Mouse (Mus musculus): Measurements from ENCODE around the gene Cttnbp2nl. TPM values are rescaled to one million over a fixed set of nuclear protein-coding genes. Genes with fewer than 3 reads are reported as not detected.

Gene Cttnbp2nl
- total RNA-seq, 2 experiments from 2014 or later = 1.8 TPM; not detected in 1

DNA sequence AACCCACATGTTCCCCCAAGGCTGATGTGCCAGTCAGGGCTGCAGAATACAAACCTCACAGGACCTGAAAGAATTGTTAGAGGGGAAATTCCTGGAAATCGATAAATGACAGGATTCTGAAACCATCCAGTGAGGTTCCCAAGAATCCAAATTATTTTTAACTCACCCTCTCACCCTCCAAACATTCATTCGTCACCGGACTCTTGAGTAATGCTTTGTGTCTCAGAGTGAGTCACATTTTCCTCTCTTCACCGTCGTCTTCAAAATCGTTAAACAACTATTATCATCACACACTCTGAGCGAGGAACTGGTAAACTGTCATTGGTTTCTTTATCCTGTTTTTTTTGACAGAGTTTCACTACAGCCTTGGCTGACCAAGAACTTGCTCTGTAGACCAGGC is 7.0 kb upstream of the Cttnbp2nl start:
- ATAC-seq (replicated peaks; ENCODE audit: poor library complexity, severe bottlenecking) = 0 out of 2 replicates have a peak, but pooled peaks have one; percentile 17

DNA sequence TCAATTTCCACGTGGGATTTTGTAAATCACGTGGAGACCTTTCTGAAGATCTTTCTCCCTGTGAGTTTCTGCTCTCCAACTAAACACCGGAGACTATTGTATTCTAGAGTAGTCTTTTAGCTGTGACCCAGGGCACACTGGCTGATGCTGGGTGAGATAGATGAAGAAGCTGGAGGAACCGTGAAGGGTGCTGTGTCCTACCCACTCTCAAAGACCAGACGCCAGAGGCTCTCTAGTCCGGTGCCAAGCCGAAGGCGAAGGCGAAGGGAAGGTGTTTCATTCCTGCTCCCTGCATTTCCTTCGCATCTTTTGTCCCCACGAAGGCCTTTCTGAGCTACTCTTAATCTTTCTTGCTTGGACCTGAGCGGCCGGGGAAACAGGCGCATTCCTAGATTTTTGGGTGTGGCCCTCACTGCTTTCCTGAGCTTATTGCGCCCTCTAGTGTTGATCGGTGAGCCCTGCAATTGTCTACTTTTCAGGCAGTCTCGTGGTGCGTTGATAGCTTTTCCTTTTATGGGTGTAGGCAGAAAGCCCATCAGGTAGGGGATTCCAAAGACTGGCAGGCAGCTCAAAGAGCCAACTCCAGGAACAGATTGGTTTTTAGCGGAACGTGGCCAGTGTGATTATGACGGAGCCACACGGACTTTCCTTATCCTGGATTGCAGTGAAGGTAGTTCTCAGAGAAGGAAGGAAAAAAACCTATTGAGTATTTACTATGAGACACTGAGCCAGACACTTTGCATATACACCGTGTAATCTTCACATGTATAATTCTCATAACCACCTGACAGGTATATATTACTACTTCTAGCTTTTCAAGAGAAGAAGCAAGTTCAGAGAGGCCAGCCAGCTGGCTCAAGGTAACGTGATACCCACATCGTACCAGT is 5.9 kb upstream of the Cttnbp2nl start:
- peak; percentile 74 for ATAC-seq (replicated peaks; ENCODE audit: poor library complexity, severe bottlenecking)

DNA sequence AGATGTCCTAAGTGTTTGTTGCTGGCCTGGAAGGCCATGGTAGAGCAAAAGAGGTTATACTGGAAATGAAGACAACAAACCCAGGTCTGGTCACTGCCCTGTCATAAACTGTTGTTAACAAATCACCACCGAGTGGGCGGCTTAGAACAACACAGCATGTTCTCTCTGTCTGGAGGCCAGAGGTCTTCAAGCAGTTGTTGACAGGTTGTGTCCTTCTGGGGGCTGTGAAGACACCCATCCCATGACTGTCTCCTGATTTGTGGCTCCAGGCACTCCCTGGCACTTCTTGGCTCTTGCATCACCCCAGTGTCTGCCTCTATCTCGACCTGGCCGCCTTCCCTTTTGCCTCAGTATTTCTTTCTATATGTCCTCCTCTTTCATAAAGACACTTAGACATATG is 2.7 kb upstream of the Cttnbp2nl start:
- ATAC-seq (replicated peaks; ENCODE audit: poor library complexity, severe bottlenecking) = no peak

DNA sequence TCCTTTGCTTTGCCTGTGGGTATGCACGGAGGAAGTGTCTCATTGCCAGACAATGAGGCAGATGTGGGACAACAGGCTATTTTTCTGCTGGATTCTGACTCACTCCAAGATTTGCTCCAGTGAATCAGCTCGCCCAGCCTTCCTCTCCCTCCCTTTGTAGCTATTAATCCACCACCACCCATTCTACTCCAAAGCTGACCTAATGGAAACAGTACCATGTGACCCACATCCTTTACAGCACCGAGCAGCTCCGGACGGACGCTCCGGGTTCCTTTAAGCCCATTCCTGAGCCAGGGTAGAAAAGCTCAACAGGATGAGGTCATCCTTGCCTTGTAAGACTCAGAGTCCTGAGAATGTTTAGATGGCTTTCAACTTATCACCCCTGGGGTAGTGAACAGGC is 2.0 kb upstream of the Cttnbp2nl start:
- ATAC-seq (replicated peaks; ENCODE audit: poor library complexity, severe bottlenecking) = no peak

DNA sequence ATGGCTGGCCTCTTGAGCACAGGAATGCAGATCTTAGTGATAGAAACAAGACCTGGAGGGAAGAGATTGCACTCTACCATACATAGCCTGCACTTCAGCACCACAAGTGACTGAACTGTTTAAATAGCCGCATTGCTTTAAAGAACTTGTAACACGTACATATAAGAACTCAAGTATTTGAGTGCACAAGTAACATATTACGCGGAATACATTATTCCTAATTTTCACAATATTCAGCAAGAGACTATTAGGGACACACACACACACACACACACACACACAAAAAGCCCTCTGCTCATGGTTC is 704 bp upstream of the Cttnbp2nl start:
- no peak for ATAC-seq (replicated peaks; ENCODE audit: poor library complexity, severe bottlenecking)

DNA sequence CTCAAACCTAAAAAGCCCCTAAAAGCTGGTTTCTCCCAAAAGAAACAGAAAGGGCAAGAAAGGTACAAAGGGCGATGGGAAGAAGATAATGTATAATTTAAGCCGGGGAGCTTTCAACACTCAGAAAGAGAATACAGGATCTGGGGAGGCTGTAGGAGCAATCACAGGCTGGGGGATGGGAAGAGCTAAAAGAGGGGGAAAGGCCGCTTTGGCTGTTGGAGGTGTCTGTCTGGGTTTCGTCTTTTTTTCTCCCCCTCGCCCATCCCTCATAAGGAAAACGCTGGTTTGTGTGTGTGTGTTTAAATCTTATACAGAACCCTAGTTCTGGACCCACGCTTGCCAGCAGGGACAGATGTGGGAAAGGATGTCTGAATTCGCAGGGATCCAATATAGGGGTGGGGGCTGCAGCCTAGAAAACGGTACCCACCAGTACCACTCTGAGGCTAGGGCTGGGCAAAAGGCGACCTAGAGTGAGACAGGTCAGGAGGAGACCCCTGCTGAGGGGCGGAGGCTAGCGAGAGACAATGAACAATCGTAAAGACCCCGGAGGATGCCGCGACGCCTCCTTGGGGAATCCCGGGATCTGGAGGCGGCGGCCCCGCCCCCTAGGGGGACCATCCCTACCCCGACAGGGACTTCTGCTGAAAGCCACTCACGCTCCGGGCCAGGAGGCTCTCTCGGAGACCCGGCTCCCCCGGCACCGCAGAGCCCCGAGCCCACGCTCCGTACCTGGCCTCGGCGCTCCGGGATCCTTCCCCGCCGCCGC is 592 bp downstream of the Cttnbp2nl start:
- ATAC-seq (replicated peaks; ENCODE audit: poor library complexity, severe bottlenecking) = no peak

DNA sequence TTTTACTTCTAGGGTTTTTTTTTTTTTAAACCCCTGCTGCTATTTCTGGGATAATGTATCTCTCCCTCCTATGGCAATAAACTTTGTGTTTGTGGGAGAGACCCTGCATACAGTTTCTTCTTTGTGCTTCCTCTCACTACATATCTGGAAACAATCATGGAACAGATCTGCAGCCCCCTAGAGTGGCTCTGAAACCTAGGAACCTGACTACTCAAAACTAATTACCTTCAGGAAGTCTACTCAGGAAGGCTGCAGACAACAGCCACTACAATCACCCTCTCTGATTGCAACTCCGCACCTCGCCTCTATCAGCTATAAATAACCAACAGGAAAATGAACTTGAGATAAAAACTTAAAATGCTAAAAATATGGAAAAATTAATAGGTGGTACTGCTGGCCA is 1.8 kb downstream of the Cttnbp2nl start:
- no peak for ATAC-seq (replicated peaks; ENCODE audit: poor library complexity, severe bottlenecking)

DNA sequence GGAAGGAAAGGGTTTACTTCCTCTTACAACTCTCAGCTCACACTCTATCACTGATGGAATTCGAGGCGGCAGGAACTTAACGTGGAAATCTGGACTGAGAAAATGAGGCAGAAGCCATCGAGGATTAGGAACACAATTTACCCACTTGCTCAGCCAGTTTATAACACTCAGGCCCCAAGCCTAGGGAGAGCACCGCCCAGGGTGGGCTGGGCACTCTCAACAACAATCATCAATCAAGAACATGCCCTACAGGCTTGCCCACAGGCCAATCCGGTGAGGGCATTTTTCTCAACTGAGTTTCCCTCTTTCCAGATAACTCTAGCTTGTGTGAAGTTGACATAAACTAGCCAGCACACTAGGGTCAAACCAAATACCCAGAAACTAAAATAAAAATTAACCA is 3.1 kb downstream of the Cttnbp2nl start:
- no peak for ATAC-seq (replicated peaks; ENCODE audit: poor library complexity, severe bottlenecking)

DNA sequence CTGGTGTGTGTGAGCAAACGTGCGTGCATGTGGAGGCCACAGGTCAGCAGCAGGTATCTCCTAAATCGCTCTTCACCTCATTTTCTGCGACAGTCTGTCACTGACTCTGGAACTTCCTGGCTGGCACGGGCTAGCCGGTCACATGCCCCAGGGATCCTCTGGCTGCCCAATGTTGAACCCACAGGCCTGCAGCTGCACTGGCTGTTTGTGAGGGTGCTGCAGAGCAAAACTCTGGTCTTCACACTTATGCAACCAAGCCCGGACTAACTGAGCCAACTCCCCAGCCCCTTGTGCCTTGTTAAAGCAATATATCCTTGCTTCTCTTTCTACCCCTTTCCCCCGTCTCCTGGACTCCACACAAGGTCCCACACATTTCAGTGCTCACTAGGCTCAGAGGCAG is 5.3 kb downstream of the Cttnbp2nl start:
- peak; percentile 63 for ATAC-seq (replicated peaks; ENCODE audit: poor library complexity, severe bottlenecking)

DNA sequence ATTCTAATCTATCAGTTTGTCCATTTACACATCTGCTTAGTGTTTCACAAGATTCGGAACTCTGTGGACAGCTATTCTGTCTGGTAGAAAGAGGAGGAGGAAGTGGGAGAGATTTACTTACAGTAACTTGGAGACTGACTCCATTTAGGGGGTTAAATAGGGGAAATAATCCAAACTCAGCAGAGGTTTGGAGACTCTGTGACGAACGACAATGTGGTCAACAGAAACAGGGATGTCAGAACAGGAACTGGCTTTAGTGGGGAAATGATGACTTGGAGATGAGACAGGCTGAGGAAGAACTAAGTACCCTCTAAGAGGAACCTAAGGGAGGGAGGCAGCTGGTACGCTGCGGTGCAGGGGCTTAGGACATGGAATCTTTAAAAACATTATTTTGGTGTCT is 6.1 kb downstream of the Cttnbp2nl start:
- peak; percentile 87 for ATAC-seq (replicated peaks; ENCODE audit: poor library complexity, severe bottlenecking)

DNA sequence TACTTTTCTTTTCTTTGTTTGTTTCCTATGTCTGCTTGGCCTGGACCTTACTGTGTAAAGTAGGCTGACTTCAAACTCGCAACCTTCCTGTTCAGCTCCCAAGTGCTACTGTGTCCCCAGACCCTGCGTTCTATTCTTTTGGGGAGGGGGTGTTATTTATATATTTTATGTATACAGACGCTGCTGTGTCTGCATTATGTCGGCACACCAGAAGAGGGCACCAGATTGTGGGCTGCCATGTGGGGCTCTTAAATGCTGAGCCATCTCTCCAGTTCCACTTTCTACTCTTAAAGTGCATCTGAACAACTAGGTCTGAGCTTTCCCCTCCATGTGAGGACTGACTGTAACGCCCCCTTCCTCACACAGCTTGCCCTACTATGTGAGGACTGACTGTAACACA is 9.2 kb downstream of the Cttnbp2nl start:
- ATAC-seq (replicated peaks; ENCODE audit: poor library complexity, severe bottlenecking) = no peak

DNA sequence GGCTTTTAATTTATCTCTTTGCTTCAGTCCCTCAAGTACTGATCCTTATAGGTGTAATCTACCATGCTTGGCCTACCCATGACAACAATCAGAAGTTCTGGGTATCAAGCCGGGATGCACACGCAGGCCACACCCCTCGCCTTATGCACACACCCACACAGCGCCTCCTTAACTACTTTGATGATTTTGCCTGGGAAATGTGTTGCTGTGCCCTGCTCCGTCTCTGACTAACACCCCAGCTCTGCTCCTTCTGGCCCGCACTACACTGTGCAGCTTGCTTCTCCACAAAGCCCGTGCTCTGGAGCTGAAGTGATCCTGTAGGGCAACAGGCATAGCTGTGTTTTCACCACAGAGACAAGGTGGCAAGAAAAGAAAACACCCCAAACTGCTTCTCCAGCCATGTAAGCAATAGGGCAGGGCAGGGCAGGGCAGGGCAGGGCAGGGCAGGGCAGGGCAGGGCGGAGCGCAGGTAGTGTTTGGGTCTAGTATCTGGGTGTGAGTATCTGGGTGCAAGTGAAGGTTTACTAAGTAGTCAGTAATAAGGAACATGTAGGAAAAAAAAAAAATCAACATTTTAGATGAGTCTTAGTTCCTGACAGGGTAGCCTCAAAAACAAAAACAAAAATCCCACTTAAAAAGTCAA is 11.8 kb downstream of the Cttnbp2nl start:
- no peak for ATAC-seq (replicated peaks; ENCODE audit: poor library complexity, severe bottlenecking)

DNA sequence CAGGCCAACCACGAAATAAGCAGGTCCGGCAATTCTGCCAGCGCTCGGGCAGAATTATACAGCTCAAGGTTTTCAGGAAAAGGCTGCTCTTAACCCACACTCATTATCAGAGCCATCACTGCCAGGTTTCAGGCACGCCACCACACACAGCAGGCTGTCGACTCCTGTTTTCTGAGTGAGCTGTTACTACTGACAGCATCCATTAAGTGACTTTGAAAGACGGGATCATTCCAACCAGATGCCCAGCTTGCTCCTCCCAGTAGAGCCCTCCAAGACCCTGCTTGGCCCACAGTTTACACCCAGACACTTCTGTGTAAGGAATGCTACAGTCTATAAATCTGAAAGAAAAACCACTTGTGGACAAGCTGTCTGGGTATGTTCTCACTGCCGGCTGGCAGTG is 12.9 kb downstream of the Cttnbp2nl start:
- ATAC-seq (replicated peaks; ENCODE audit: poor library complexity, severe bottlenecking) = no peak

DNA sequence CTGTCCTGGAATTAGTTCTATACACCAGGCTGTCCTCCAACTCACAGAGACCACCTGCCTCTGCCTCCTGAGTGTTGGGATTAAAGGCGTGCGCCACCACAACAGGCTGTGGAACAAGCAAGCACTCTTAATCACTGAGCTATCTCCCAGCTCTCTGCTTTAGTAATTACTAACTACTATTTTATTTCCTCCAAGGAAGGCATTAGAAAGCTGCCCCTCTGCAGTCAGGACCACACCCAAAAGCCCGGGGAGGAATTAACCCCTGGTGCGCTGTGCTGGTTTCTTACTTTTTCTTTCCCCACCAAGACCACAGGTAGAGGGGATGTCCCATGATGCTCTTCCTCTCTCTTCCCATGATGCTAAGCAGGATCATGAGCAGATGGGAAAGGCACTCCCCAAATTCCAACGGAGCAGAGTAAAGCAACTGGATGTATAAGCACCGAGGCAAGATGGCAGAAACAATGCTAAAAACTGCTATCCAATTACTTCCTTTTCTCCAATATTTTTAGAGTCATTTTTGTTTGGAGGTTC is 15.6 kb downstream of the Cttnbp2nl start:
- no peak for ATAC-seq (replicated peaks; ENCODE audit: poor library complexity, severe bottlenecking)

DNA sequence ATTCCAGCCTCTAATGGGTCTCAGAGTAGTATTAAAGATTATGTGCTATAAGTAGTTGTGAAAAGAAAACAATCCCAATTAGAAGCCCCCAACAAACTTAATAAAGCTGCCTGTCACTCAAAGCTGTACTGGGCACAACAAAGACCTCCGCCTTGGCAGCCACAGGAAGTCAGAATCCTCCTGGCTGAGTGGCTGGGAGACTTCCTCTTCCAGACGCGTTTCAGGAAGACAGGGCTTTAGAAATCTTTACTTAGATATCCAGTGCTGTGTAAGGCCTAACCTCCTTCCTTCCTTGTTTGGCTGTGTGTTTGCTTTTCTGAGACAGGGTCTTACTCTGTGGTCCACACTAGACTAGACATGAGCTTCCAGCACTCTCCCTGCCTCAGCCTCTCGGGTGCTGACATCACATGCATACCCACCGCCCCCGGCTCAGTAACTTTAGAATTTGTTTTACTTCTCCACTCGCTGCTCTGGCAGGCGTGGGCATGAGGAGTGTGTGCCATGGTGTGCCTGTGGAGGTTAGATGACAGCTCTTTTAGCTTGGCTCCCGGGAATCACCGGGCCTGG is 16.6 kb downstream of the Cttnbp2nl start:
- peak; percentile 93 for ATAC-seq (replicated peaks; ENCODE audit: poor library complexity, severe bottlenecking)

DNA sequence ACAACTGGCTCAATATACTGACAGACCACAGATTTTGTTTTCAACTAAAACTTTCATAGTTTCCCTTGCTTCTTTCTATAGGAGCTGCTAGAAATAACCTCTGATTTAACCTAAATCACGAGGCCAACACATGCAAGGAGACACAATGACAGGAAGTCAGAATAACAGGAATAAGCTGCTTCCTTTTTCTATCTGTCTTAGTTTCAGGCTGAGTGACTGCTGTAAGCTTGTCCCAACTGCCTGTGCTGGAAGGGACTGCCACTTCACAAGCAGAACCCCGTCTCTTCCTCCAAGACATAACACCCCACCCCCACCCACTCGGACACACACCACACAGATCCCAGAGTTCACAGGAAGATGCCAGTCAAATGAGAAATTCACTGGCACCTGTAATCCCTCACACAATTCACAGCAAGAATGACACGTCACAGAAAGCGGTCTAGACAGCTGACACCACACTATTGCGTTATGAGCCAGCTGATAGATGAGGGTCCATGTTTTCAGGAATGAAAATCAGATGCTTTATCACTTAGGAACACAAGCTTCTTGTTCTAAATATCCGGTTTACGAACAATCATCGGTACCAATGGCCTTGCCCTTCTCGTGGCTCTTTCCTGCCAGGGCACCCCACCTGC is 29.5 kb downstream of the Cttnbp2nl start:
- peak; percentile 90 for ATAC-seq (replicated peaks; ENCODE audit: poor library complexity, severe bottlenecking)

DNA sequence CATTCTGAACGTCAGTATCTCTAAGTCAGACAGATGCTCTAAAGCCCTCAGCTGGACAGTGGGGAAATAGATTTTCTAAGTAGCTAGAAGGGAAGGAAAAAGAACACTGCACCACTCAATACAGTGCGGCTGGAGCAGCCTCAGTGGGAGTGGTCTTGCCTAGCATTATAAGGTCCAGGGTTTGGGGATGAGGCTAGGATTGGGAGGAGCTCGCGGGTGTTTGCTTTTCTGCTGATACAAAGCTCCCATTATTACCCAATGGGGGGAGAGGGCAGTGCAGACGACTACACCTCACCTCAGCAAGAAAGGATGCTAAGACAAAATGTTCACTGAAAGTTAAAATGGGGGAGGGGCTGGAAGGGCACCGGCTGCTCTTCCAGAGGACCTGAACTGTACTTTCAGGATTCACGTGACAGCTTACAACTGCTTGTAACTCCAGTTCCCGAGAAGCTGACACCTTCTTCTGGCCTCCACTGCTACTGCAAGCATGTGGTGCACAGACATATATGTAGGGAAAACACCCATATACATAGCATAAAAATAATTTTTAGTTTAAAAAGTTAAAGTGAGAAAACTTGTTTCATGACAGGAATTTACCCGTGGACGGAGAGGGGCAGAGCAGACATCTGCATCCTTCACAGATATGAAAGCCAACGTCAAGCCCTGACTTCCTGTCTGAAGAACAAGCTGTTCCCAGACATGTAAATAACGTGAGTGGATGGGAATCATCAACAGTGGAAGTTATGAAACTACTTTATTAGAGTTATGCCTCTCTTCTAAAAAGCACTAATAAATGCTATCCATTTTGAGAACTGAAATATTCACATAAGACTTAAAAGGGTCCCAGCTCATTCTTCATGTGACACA is 32.9 kb downstream of the Cttnbp2nl start:
- ATAC-seq (replicated peaks; ENCODE audit: poor library complexity, severe bottlenecking) = no peak

DNA sequence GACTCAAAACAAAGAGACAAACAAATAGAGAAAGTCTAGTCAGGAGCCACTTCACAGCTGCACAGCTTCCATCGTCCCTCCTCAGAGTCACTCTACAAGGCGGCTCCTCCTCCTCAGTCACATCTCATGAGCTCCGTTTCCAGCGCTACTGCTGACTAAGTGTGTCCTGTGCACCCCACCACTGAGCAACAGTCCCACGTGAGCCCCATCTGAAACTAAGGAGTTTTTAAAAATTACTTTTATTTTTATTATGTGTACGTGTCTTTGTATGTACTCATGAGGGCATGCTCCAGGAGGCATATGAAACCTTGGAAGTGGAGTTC is 34.2 kb downstream of the Cttnbp2nl start:
- no peak for ATAC-seq (replicated peaks; ENCODE audit: poor library complexity, severe bottlenecking)

DNA sequence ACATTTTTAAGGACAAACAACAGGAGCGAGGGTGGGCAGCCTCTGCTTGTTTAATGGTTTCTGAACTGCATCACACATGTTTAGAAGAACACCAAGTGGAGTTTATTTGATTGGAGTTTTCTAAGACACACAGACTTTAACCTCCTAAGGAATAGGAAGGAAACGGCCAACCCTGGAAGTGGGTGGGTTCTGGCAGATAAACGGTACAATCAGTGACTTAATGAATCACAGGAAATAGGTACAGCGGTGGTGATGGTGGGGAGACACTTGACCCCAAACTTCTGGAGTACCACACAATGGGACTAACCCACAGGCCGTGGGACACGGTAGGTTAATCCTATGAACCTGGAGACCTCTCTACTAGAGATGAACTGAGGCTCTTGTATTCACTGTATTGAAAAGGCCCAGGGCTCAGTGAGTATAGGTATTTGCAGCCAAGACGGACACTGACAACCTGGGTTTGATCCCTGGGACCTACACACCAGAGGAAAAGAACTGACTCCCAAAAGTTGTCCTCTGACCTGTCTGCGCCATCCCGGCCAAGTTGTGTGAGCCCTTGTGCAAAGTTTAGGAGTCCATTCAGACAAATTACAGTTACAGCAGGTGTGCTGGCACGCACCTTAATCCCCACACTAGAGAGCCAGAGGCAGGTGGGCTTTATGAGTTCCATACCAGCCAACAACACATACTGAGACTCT is 34.7 kb downstream of the Cttnbp2nl start:
- no peak for ATAC-seq (replicated peaks; ENCODE audit: poor library complexity, severe bottlenecking)

Measured in granulocyte monocyte progenitor cell, adult 5-6 weeks (primary cell).